Mouse (Mus musculus) heart, adult 2 months (tissue): ENCODE results near the gene Myl7.

ENCODE experiments used
- CTCF ChIP-seq: fragments of 200-600 bp; IDR thresholded peaks from 2 replicates; pipeline ENCODE4 v1.8.1; 2022; ENCODE audit warnings: antibody characterized with exemption, mild to moderate bottlenecking, moderate library complexity
- EP300 ChIP-seq: fragments of 200-500 bp; IDR thresholded peaks from 2 replicates; pipeline ENCODE4 v1.6.1; 2011; ENCODE audit warnings: low read depth, low read length, control low read depth; ENCODE audit not compliant: insufficient read depth
- POLR2A ChIP-seq: fragments of 200-500 bp; IDR thresholded peaks from 2 replicates; pipeline ENCODE4 v1.6.1; 2011; ENCODE audit warnings: mild to moderate bottlenecking, low read depth, low read length, control low read depth; ENCODE audit not compliant: insufficient read depth

DNA sequence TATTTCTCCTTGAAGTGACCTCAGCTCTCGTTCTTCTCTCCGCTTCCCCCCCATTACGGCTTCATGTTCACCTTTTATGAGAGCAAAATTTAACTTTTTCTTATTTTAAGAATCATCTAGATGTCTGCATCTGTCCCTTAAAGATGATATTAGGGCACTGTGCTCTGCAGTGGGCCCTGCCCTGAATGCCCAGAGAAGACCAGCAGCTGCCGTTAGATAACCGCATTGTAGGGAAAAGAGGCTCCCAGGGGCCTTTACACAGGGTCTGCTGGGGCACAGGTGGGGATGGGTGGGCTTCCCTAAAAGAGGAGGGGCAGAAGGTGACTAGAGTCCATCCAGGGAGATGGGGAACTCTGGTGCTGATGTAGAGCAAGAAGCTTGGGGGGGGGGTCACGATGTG lies 4.8 kb downstream of the Myl7 start:
- TF ChIP-seq CTCF (no peak), POLR2A (no peak), EP300 (no peak)
